Mouse (Mus musculus): ENCODE measurements around the gene Map7d3.

- TF ChIP-seq CTCF (IDR thresholded peaks at IDR 0.05; ENCODE audit: low read depth) (no peak), EP300 (optimal IDR thresholded peaks at IDR 0.05) (no peak)
Measured at GRCm38 (mm10) chrX:56752144-56752543, 70.0 kb downstream of the Map7d3 start.
